Comparison of ENCODE assay signal across 17 mouse cellular contexts in genomic region chr2:63207435-63207834, GRCm38 (mm10). TPM values are rescaled to one million over a fixed set of nuclear protein-coding genes. Genes with fewer than 3 reads are reported as not detected.
"Had no signal": no experiment of that assay in that cellular context is flagged by ENCODE, and none has a peak within 500 bp of the region (broad histone marks: within the 10 kb centered on the region; RNA-seq: fewer than 3 reads in every experiment).

No protein-coding gene starts in this region.

- H3K4me3 ChIP-seq: limb, embryonic 10.5 days; liver, embryonic 15.5 days; midbrain, embryonic 10.5 days; myocyte; neural tube, embryonic 15.5 days had no signal

- H3K9ac ChIP-seq: liver, embryonic 15.5 days; lung, embryonic 14.5 days; neural tube, embryonic 15.5 days had no signal

- H3K36me3 ChIP-seq: limb, embryonic 10.5 days; liver, embryonic 15.5 days; midbrain, embryonic 10.5 days; neural tube, embryonic 15.5 days had no signal

- DNase-seq: kidney, adult 2 months; kidney, postnatal 25 days; layer of hippocampus, adult 9-11 months; lung, embryonic 14.5 days; lung, postnatal 10 days; lung, postnatal 4 days; right cerebral cortex, adult 18-20 months; right cerebral cortex, postnatal 25 days; thymus, postnatal 4 days had no signal

- H3K9me3 ChIP-seq: limb, embryonic 10.5 days; liver, embryonic 15.5 days; midbrain, embryonic 10.5 days; neural tube, embryonic 15.5 days had no signal

- H3K27ac ChIP-seq: limb, embryonic 10.5 days; liver, embryonic 15.5 days; midbrain, embryonic 10.5 days; neural tube, embryonic 15.5 days had no signal

- H3K27me3 ChIP-seq: liver, embryonic 15.5 days; neural tube, embryonic 15.5 days had no signal

- H3K4me2 ChIP-seq: liver, embryonic 11.5 days; liver, embryonic 15.5 days; lung, embryonic 14.5 days; neural tube, embryonic 15.5 days had no signal

- H3K4me1 ChIP-seq: limb, embryonic 10.5 days; liver, embryonic 15.5 days; midbrain, embryonic 10.5 days; neural tube, embryonic 15.5 days had no signal

RNA-seq across cellular contexts. Expression of gene Kcnh7, which starts 23.3 kb away (rescaled TPM):
- total RNA-seq: megakaryocyte, adult 5-6 weeks had no signal
- polyA plus RNA-seq: small intestine, adult 2 months had no signal
